Mouse (Mus musculus) neutrophil, adult 5-6 weeks (primary cell): ENCODE results near the gene Sgca. TPM values are rescaled to one million over a fixed set of nuclear protein-coding genes. Genes with fewer than 3 reads are reported as not detected.
A peak's percentile ranks its signal among the peaks of the same experiment; 100 is the strongest.

Source experiments
- ATAC-seq: fragments of 151-379, 151-347 bp; 2 replicates; pipeline ENCODE4 v1.8.0; 2017; ENCODE audit warnings: mild to moderate bottlenecking, moderate TSS enrichment; ENCODE audit not compliant: insufficient number of reproducible peaks, poor library complexity, low FRiP score, severe bottlenecking; ENCODE audit errors: extremely low read depth
- total RNA-seq: library from RNA; stranded (forward); fragments of 200-1000 nt; gene quantifications from 2 replicates; pipeline ENCODE4 v1.2.3, GENCODE M21; 2017

Sgca gene
- total RNA-seq, 1 experiment from 2014 or later: not detected

GRCm38 (mm10) chr11:94967419-94967818, 8.7 kb downstream of the Sgca start, which contains the start of gene Hils1:
Hils1 (plus strand) TSS chr11:94967593.
- ATAC-seq: no peak

DNA sequence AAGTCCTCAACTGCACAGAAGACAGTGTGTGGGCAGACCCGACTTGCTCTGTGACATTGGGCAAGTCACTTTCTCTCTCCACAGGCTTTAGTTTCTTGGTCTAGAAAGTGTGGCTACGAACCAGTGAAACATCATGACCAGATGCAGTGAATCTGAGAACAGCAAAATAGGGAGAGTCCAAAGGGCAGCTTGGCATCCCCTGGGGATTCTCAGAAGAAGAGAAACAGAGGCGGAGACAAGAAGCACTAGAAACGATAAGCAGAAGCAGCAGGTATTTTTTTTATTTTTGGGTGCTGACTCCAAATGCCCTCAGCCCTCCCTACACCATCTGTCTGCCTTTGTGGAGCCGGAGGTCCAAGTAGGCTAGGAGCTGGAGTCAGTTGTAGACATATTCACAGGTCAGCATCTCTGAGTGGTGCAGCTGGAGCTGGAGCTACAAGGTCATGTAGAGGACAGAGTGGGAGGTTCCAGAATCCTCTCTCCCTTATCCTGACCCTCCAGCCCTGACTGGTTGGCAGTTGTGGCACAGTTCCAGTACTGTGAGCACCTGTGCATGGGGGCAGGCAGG, 13.5 kb downstream of the Sgca start:
- no peak for ATAC-seq

- ATAC-seq: 0 out of 2 replicates have a peak, but pooled peaks have one; percentile 16
These were observed 17.9 kb downstream of the Sgca start for GRCm38 (mm10) chr11:94958065-94958858.

DNA sequence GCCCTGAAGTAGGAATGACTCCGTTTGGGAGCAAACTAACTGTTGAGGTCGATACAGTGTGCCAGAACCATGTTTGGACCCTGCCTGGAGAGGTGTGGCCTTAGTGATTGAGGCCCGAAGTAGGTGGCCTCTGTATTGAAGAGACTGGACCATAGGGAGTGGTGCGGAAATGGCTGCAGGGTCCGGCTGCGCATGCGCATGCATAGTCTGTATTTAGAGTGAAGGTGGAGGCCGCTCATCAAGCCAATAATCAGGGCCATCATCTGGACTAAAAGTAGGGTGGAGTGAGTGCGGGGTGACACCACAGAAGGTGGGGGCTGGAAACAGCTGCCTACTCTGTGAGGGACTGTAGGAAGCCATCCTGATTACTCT, 18.4 kb downstream of the Sgca start:
- no peak for ATAC-seq

GRCm38 (mm10) chr11:94955103-94955502, 21.0 kb downstream of the Sgca start:
- no peak for ATAC-seq

- no peak for ATAC-seq
These were observed 24.0 kb downstream of the Sgca start for GRCm38 (mm10) chr11:94952169-94952568.

DNA sequence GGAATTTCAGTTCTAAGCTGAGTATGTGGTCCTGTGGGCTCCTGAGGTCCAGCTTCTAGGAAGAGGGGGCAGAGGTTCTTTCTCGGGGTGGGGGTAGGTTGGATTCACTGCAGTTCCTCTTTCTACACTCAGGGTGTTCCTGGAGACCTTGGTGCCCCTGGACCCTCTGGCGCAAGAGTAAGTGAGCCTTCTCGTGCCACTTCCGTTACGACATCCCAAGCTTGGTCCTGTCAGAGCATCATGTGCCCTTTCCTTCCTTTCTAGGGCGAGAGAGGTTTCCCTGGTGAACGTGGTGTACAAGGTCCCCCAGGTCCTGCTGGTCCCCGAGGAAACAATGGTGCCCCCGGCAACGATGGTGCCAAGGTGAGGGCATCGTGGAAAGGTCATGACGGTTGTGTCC, 30.9 kb downstream of the Sgca start:
- ATAC-seq: no peak

DNA sequence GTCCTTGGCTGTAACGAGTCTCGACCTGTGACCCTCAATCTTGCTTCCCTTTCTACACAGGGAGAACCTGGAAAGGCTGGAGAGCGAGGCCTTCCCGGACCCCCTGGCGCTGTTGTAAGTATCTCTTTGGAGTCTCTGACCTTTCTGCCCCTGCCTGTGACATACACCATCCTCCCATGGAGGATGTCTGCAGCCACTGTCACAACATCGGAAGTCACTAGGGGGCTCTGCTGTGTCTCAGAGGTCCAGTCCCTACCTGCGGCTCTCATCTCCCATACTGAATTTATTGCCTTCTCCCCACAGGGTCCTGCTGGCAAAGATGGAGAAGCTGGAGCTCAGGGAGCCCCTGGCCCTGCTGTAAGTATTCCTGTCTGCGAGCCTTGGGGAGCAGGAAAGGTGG, 31.8 kb downstream of the Sgca start:
- ATAC-seq: no peak

GRCm38 (mm10) chr11:94943054-94943453, 33.1 kb downstream of the Sgca start:
- no peak for ATAC-seq

DNA sequence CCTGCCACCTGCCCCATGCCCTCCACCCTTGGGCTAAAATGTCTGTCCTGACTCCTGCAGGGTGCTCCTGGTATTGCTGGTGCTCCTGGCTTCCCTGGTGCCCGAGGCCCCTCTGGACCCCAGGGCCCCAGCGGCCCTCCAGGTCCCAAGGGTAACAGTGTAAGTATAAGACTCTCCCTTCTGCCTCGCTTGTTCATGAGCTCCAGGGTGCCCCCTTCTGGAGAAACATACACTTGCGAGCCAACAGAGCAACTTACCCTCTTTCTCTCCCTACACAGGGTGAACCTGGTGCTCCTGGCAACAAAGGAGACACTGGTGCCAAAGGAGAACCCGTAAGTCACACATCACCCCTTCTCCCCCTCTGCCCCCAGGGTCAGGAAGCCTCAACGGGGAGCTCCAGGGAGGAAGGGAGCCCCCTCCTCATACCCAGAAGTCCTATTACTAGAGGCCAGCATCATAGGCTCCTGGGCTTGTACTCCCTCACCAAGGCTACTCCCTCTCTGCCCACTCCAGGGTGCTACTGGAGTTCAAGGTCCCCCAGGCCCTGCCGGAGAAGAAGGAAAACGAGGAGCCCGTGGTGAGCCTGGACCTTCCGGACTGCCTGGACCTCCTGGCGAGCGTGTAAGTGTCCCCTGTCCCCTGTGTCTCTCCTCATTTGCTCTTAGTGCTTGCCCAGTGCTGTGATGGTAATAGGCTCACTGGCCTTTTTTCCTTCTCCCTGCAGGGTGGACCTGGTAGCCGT, 33.7 kb downstream of the Sgca start:
- no peak for ATAC-seq

- ATAC-seq: no peak
These were observed 34.4 kb downstream of the Sgca start for GRCm38 (mm10) chr11:94941776-94942175.

DNA sequence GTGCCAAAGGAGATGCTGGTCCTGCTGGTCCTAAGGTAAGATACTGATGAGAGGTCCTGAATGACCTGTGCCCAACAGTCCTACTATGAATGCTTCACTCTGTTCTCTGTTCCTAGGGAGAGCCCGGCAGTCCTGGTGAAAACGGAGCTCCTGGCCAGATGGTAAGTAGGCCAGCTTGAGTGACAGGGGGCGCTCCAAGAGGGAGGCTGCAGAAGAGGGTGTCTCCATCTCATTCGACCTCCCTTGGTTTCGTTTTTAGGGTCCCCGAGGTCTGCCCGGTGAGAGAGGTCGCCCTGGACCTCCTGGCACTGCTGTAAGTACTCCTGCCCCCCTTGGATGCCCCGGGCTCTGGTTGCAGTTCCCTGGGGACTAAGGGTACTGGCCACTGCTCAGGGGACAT, 35.0 kb downstream of the Sgca start:
- ATAC-seq: no peak

DNA sequence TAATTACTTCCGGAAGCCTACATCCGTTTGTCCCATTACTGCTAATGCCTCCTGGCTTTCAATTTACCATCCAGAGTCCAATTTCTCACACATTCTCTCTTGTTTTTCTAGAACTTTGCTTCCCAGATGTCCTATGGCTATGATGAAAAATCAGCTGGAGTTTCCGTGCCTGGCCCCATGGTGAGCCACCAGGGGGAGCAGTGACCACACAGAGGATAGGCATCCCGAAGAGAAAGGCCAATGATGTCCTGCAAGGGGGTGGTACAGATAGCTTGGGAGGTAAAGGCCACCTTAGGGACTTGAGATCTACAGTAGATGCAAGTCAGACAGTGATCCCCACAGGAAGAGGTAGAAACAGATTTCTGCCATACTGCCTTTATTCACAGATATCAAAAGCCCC, 36.8 kb downstream of the Sgca start:
- 0 out of 2 replicates have a peak, but pooled peaks have one; percentile 22 for ATAC-seq

- ATAC-seq: no peak
These were observed 37.8 kb downstream of the Sgca start for GRCm38 (mm10) chr11:94938296-94938695.

- ATAC-seq: no peak
These were observed 38.3 kb downstream of the Sgca start for GRCm38 (mm10) chr11:94937787-94938186.

DNA sequence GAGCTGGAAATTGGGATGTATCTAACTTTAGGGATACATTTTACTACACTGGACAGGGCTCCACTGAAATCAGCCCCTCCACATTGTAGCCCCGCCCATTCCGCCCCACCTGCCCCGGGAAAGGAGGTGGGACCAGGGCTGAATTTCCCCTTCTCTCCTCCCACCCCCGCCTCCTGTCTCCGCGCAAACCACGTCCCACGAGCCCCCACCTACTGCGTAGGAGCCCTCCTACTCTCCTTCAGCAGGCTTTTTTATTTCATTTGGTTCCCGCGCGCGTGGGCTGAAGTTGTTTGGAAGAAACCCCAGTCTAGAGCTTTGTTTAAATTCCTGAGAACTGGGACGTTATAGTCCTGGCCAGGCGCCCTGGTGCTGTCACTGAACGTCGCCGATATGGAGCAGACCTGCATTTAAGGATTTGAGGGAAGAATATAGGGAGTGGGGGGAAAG, 38.8 kb downstream of the Sgca start:
- no peak for ATAC-seq

- ATAC-seq: peak; percentile 53
These were observed 39.3 kb downstream of the Sgca start for GRCm38 (mm10) chr11:94936851-94937295.

DNA sequence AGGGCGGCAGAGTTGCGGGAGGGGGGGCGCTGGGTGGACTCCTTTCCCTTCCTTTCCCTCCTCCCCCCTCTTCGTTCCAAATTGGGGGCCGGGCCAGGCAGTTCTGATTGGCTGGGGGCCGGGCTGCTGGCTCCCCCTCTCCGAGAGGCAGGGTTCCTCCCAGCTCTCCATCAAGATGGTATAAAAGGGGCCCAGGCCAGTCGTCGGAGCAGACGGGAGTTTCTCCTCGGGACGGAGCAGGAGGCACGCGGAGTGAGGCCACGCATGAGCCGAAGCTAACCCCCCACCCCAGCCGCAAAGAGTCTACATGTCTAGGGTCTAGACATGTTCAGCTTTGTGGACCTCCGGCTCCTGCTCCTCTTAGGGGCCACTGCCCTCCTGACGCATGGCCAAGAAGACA, 40.1 kb downstream of the Sgca start, which contains the start of gene Col1a1:
Gene Col1a1, plus strand, starts transcription at position 180 of the 400 bp plus-strand sequence.
- ATAC-seq: no peak

- no peak for ATAC-seq
These were observed 41.6 kb downstream of the Sgca start for GRCm38 (mm10) chr11:94934526-94934925.

DNA sequence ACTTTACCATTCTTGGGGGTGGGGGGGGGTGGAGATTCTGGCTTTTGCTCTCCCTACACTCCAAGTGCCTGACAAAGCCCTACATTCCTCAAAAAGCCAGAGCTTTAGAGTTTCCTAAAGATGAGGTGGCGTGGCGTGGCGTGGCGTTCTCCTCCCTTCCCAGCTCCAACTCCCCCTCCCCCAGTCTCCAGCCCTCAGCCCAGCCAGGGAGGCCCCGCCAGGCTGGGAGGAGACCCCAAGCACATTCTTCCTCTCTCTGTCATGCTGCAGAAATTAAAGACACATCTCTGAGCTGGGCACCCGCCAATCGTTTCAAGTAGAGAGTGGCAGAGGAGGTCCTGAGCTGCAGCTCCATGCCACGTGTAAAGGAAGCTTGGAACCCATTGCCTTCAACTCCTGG, 42.5 kb downstream of the Sgca start:
- ATAC-seq: no peak
